Mouse (Mus musculus): ENCODE results near the gene Pcbp4. TPM values are rescaled to one million over a fixed set of nuclear protein-coding genes. Genes with fewer than 3 reads are reported as not detected.

The Pcbp4 gene
- polyA plus RNA-seq, 1 experiment from 2014 or later, result 83.2 TPM

DNA sequence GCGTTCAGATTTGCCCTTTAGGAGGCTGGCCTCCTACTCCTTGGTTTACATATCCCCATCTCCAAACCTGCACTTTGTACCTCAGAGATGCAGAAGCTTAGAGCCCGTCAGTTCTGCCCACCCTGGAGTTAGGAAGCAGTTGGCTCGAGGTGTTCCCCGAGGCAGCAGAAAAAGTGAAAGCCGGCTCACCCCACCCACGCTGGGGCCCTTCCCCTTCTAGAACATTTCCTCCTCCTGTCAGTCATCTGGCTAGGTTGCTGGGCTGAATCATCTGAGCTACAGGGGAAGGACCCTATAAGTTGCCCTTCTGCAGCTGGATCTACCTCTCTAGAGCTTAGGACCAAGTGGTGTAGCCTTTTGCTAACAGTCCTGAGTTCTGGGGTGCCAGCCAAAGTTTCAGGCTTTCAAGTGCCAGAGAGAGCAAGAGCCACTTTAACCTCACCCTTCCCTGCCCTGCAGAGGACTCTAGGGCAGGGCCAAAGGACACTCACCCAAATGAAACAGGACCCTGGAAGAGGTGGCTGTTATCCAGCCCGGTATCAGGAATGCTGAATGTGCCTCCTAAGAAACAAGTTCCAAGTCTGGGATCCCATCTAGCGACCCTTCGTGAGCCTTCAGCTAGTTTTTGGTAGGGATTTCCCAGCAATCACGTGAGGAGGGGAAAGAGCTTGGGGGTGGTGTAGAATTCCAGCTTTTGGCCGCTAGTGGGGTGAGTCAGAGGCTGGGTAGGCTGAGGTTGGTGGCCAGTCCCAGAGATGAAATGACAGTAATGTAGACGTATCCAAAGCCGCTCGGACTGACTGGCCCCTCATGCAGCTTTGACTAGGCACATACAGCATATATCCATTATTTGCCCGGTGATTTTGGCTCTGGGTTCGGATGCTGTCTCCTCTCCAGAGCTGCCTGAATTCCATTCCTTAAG is 23.2 kb downstream of the Pcbp4 start:
- H3K4me2 ChIP-seq, result peak overlapping the region; percentile 49
- H3K4me3 ChIP-seq, result peak overlapping the region; percentile 23
- 19% methylated on average over 16 of the region's 16 CpGs for WGBS
- H3K9ac ChIP-seq, result peak overlapping the region; percentile 5; the same call in 1 of the 2 replicates
- H3K27me3 ChIP-seq, result peaks cover 3% of the 10 kb centered on the region; the same call in 1 of the 2 replicates
- peaks cover 20% of the 10 kb centered on the region for H3K36me3 ChIP-seq
- peak; percentile 56 for ATAC-seq (ENCODE audit: insufficient number of reproducible peaks, low FRiP score, low TSS enrichment, low read depth)
- peaks cover 55% of the 10 kb centered on the region for H3K4me1 ChIP-seq
- H3K27ac ChIP-seq, result peak overlapping the region; percentile 87
- H3K9me3 ChIP-seq, result no peaks in the 10 kb centered on the region

GRCm38 (mm10) chr9:106476924-106477484 is 23.9 kb downstream of the Pcbp4 start, which contains the start of gene Parp3:
TSS of gene Parp3 (minus strand) at chr9:106476949.
- Histone ChIP-seq H3K27me3 (peaks cover 3% of the 10 kb centered on the region; the same call in 1 of the 2 replicates), H3K9me3 (no peaks in the 10 kb centered on the region), H3K27ac (peak within 1 kb of the TSS; percentile 87), H3K9ac (peak within 1 kb of the TSS; percentile 54), H3K4me3 (peak within 1 kb of the TSS; percentile 82), H3K36me3 (peaks cover 28% of the 10 kb centered on the region), H3K4me1 (peaks cover 47% of the 10 kb centered on the region), H3K4me2 (peak within 1 kb of the TSS; percentile 92)
- ATAC-seq (ENCODE audit: insufficient number of reproducible peaks, low FRiP score, low TSS enrichment, low read depth), result peak; percentile 97
- WGBS, result under 1% methylated on average over 41 of the region's 41 CpGs

GRCm38 (mm10) chr9:106477649-106478048 is 24.6 kb downstream of the Pcbp4 start:
- peak overlapping the region; percentile 92 for H3K4me2 ChIP-seq
- peak overlapping the region; percentile 54 for H3K9ac ChIP-seq
- ATAC-seq (ENCODE audit: insufficient number of reproducible peaks, low FRiP score, low TSS enrichment, low read depth), result no peak
- WGBS, result 3% methylated on average over 16 of the region's 16 CpGs
- no peaks in the 10 kb centered on the region for H3K9me3 ChIP-seq
- H3K27ac ChIP-seq, result no peak overlapping the region
- peaks cover 30% of the 10 kb centered on the region for H3K36me3 ChIP-seq
- peaks cover 3% of the 10 kb centered on the region; the same call in 1 of the 2 replicates for H3K27me3 ChIP-seq
- H3K4me3 ChIP-seq, result peak overlapping the region; percentile 82
- peaks cover 43% of the 10 kb centered on the region for H3K4me1 ChIP-seq

GRCm38 (mm10) chr9:106478101-106478500 is 25.0 kb downstream of the Pcbp4 start:
- Histone ChIP-seq H3K27ac (no peak overlapping the region), H3K4me3 (peak overlapping the region; percentile 82), H3K36me3 (peaks cover 34% of the 10 kb centered on the region), H3K9me3 (no peaks in the 10 kb centered on the region), H3K4me1 (peaks cover 43% of the 10 kb centered on the region), H3K9ac (no peak overlapping the region), H3K4me2 (peak overlapping the region; percentile 92), H3K27me3 (peaks cover 1% of the 10 kb centered on the region; the same call in 1 of the 2 replicates)
- no peak for ATAC-seq (ENCODE audit: insufficient number of reproducible peaks, low FRiP score, low TSS enrichment, low read depth)
- WGBS, result 80% methylated on average over 9 of the region's 9 CpGs

GRCm38 (mm10) chr9:106480541-106480940 is 27.4 kb downstream of the Pcbp4 start:
- peaks cover 59% of the 10 kb centered on the region for H3K36me3 ChIP-seq
- no peak for ATAC-seq (ENCODE audit: insufficient number of reproducible peaks, low FRiP score, low TSS enrichment, low read depth)
- 91% methylated on average over 7 of the region's 7 CpGs for WGBS
- H3K4me1 ChIP-seq, result peaks cover 26% of the 10 kb centered on the region
- H3K9ac ChIP-seq, result no peak overlapping the region
- no peak overlapping the region for H3K4me3 ChIP-seq
- no peaks in the 10 kb centered on the region for H3K27me3 ChIP-seq
- no peaks in the 10 kb centered on the region for H3K9me3 ChIP-seq
- H3K27ac ChIP-seq, result no peak overlapping the region
- no peak overlapping the region for H3K4me2 ChIP-seq

DNA sequence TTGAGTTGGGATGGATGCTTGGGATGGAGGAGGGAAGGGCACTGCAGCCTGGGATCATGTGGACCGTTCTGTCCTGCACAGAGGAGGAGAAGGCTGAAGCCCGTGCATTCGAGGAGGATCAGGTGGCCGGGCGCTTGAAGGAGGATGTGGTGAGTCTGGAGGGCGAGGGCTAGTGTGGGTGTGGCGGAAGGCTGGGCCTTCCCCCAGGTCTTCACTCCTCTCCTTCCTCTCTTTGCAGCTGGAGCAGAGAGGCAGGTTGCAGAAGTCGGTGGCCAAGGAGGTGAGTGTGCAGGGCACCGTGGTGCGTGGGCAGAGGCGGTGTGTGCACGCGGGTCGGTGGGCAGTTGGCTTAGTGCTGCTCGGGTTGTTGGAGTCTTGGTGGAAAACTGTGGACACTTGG is 28.0 kb downstream of the Pcbp4 start:
- H3K4me3 ChIP-seq, result no peak overlapping the region
- H3K4me2 ChIP-seq, result no peak overlapping the region
- no peak overlapping the region for H3K9ac ChIP-seq
- H3K27me3 ChIP-seq, result no peaks in the 10 kb centered on the region
- H3K36me3 ChIP-seq, result peaks cover 64% of the 10 kb centered on the region
- no peaks in the 10 kb centered on the region for H3K9me3 ChIP-seq
- H3K27ac ChIP-seq, result no peak overlapping the region
- 95% methylated on average over 15 of the region's 15 CpGs for WGBS
- no peak for ATAC-seq (ENCODE audit: insufficient number of reproducible peaks, low FRiP score, low TSS enrichment, low read depth)
- H3K4me1 ChIP-seq, result peaks cover 21% of the 10 kb centered on the region

- ATAC-seq (ENCODE audit: insufficient number of reproducible peaks, low FRiP score, low TSS enrichment, low read depth), result no peak
- Histone ChIP-seq H3K4me3 (no peak overlapping the region), H3K36me3 (peaks cover 69% of the 10 kb centered on the region)
Measured at GRCm38 (mm10) chr9:106481676-106482075, 28.6 kb downstream of the Pcbp4 start.

DNA sequence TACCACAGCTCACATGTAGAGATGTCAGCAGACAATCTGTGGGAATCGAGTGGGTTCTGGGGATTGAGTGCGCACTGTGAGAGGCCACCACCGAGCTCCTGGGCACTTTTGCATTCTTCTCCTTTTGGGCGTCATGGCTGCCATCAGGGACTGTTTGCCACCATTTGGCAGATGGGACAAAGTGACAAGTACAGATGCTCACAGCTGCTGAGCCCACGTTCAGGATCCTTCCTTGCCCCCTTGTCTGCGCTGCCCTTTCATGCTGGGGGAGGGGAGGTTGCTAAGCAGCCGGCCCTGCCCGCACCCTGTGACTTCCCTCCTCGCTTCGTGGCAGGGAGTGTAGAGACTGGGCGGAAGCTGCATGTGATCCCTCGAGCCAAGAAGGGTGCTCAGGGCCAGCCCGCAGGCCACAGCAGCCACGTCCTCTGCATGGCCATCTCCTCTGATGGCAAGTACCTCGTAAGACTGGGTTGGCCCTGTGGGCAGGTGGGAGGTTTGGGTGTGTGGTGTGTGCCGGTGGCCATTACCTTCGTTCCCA is 29.6 kb downstream of the Pcbp4 start:
- H3K4me2 ChIP-seq, result no peak overlapping the region
- peaks cover 69% of the 10 kb centered on the region for H3K36me3 ChIP-seq
- ATAC-seq (ENCODE audit: insufficient number of reproducible peaks, low FRiP score, low TSS enrichment, low read depth), result no peak
- no peaks in the 10 kb centered on the region for H3K9me3 ChIP-seq
- no peak overlapping the region for H3K9ac ChIP-seq
- H3K4me3 ChIP-seq, result no peak overlapping the region
- WGBS, result 87% methylated on average over 17 of the region's 17 CpGs
- H3K4me1 ChIP-seq, result peaks cover 10% of the 10 kb centered on the region
- no peak overlapping the region for H3K27ac ChIP-seq
- H3K27me3 ChIP-seq, result no peaks in the 10 kb centered on the region

More at GRCm38 (mm10) chr9:106481676-106482075, 28.6 kb downstream of the Pcbp4 start:
- Histone ChIP-seq H3K4me1 (peaks cover 15% of the 10 kb centered on the region), H3K27me3 (no peaks in the 10 kb centered on the region), H3K4me2 (no peak overlapping the region), H3K9me3 (no peaks in the 10 kb centered on the region), H3K27ac (no peak overlapping the region), H3K9ac (no peak overlapping the region)
- WGBS, result 91% methylated on average over 13 of the region's 13 CpGs

DNA sequence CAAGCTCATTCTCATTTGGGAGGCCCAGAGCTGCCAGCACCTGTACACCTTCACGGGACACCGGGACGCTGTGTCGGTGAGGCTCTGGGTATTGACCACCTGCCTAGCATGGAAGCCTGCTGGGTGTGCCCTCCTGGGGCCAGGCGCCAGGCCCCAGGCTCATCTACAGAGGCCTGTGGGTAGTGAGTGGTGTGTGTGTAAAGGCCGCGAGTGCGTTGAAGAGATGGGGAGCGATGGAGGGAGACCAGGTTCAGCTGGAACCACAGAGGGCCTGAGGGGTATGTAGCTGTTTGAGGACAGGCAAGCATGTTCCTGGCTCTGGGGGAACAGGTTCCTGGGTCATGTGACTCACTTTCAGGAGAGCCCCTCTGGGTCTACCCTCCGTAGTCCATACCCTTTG is 30.0 kb downstream of the Pcbp4 start:
- 0 out of 2 replicates have a peak, but pooled peaks have one; percentile 19 for ATAC-seq (ENCODE audit: insufficient number of reproducible peaks, low FRiP score, low TSS enrichment, low read depth)
- Histone ChIP-seq H3K9me3 (no peaks in the 10 kb centered on the region), H3K4me3 (no peak overlapping the region), H3K36me3 (peaks cover 69% of the 10 kb centered on the region), H3K4me2 (no peak overlapping the region), H3K4me1 (peaks cover 5% of the 10 kb centered on the region), H3K27ac (no peak overlapping the region), H3K27me3 (no peaks in the 10 kb centered on the region), H3K9ac (no peak overlapping the region)
- 97% methylated on average over 10 of the region's 10 CpGs for WGBS

GRCm38 (mm10) chr9:106483606-106484005 is 30.5 kb downstream of the Pcbp4 start:
- peaks cover under 1% of the 10 kb centered on the region; the same call in 1 of the 2 replicates for H3K4me1 ChIP-seq
- no peaks in the 10 kb centered on the region for H3K9me3 ChIP-seq
- 0 out of 2 replicates have a peak, but pooled peaks have one; percentile 13 for ATAC-seq (ENCODE audit: insufficient number of reproducible peaks, low FRiP score, low TSS enrichment, low read depth)
- no peaks in the 10 kb centered on the region for H3K27me3 ChIP-seq
- H3K27ac ChIP-seq, result no peak overlapping the region
- H3K4me2 ChIP-seq, result no peak overlapping the region
- WGBS, result 90% methylated on average over 17 of the region's 17 CpGs
- no peak overlapping the region for H3K4me3 ChIP-seq
- no peak overlapping the region for H3K9ac ChIP-seq
- peaks cover 69% of the 10 kb centered on the region for H3K36me3 ChIP-seq

GRCm38 (mm10) chr9:106485076-106485475 is 32.0 kb downstream of the Pcbp4 start:
- H3K4me3 ChIP-seq, result no peak overlapping the region
- H3K27ac ChIP-seq, result no peak overlapping the region
- H3K36me3 ChIP-seq, result peaks cover 61% of the 10 kb centered on the region
- no peak overlapping the region for H3K9ac ChIP-seq
- no peak overlapping the region for H3K4me2 ChIP-seq
- 80% methylated on average over 10 of the region's 10 CpGs for WGBS
- no peaks in the 10 kb centered on the region for H3K27me3 ChIP-seq
- H3K9me3 ChIP-seq, result no peaks in the 10 kb centered on the region
- H3K4me1 ChIP-seq, result no peaks in the 10 kb centered on the region
- no peak for ATAC-seq (ENCODE audit: insufficient number of reproducible peaks, low FRiP score, low TSS enrichment, low read depth)
